Mouse (Mus musculus): ENCODE results near the gene Bcan.

DNA sequence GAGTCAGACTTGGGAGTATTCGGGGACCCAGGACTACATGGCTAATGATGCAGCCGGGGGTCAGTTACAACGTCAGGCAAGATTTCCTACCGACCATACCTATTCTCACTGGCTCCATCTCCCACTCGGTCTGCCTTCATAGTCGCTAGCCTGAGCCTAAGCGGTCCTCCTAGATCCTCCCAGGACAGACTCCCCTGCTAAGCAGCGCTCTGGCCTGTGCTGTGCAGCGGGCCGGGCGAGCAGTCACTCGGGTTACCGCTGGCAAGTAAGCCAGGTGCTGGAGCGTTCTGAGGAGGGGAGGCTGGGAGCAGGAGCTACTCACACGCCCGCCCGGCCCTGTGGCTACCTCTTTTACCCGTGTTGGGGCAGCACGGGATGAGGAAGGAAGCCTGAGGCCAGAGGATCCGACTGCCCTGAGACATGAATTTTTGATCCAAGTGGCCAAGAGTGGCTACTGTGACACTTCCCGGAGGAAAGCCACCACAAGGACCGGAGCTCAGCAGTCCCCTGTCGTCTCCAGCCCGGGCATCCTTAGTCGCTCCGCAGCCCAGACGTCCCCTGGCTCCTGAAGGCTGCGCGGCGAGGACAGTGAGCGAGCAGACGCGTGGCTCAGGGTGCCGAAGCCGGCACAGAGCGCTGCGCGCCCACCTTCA is 661 bp downstream of the Bcan start:
- TF ChIP-seq CTCF (IDR thresholded peaks at IDR 0.05; ENCODE audit: low read depth, low read length) (no peak), GATA1 (IDR thresholded peaks at IDR 0.05; ENCODE audit: borderline replicate concordance, low read length) (no peak), POLR2AphosphoS5 (IDR thresholded peaks at IDR 0.05; ENCODE audit: insufficient replicate concordance, low read depth, low read length) (no peak)
